Mouse (Mus musculus) intestine, postnatal 0 days (tissue): Measurements from ENCODE around the gene Ccnt1. TPM values are rescaled to one million over a fixed set of nuclear protein-coding genes. Genes with fewer than 3 reads are reported as not detected.
A peak's percentile ranks its signal among the peaks of the same experiment; 100 is the strongest.

Experiments used
- ATAC-seq: fragments of 200-750 bp; cut with Nextera tagmentation; 2 replicates; pipeline ENCODE4 v1.8.0; 2017; ENCODE audit warnings: mild to moderate bottlenecking, moderate TSS enrichment, moderate library complexity
- H3K27ac ChIP-seq: fragments of 300-500 bp; sonication (generic); 2 replicates; pipeline ENCODE4 v1.5.1; 2014; ENCODE audit warnings: mild to moderate bottlenecking, low read depth, low read length, moderate library complexity
- H3K27me3 ChIP-seq: fragments of 300-500 bp; sonication (generic); replicated peaks from 2 replicates; pipeline ENCODE4 v1.6.1; 2014; ENCODE audit warnings: low read length, mixed read lengths; ENCODE audit not compliant: control insufficient read depth, insufficient read depth
- H3K36me3 ChIP-seq: fragments of 300-500 bp; sonication (generic); 2 replicates; pipeline ENCODE4 v1.6.1; 2014; ENCODE audit warnings: mild to moderate bottlenecking, moderate library complexity; ENCODE audit not compliant: control insufficient read depth, insufficient read depth
- H3K4me1 ChIP-seq: fragments of 300-500 bp; sonication (generic); replicated peaks from 2 replicates; pipeline ENCODE4 v1.6.1; 2014; ENCODE audit warnings: antibody characterized with exemption, low read length, mixed read lengths; ENCODE audit not compliant: control insufficient read depth, insufficient read depth
- H3K4me2 ChIP-seq: fragments of 300-500 bp; sonication (generic); replicated peaks from 2 replicates; pipeline ENCODE4 v1.6.1; 2014; ENCODE audit warnings: low read depth, mild to moderate bottlenecking, moderate library complexity
- H3K4me3 ChIP-seq: fragments of 300-500 bp; sonication (generic); 2 replicates; pipeline ENCODE4 v1.5.1; 2014; ENCODE audit warnings: low read depth, low read length
- H3K9ac ChIP-seq: fragments of 300-500 bp; sonication (generic); 2 replicates; pipeline ENCODE4 v1.6.1; 2014; ENCODE audit warnings: mild to moderate bottlenecking, low read depth, low read length
- H3K9me3 ChIP-seq: fragments of 300-500 bp; sonication (generic); 2 replicates; pipeline ENCODE4 v1.6.1; 2016; ENCODE audit warnings: mixed run types; ENCODE audit not compliant: control insufficient read depth
- CTCF ChIP-seq: sonication (generic); IDR thresholded peaks from 2 replicates; pipeline ENCODE4 v1.5.1; 2016; ENCODE audit warnings: low read depth, mild to moderate bottlenecking, control low read depth, antibody characterized with exemption, moderate library complexity
- WGBS: fragments of 180-500 bp; shearing (Covaris S2); extraction: QIAGEN DNeasy Blood & Tissue Kit; methylation state at CpG from one replicate; pipeline ENCODE4 v1.1.7; 2014; 5-methylcytosine and 5-hydroxymethylcytosine counted together
- polyA plus RNA-seq: library from polyadenylated mRNA; unstranded; fragments of >200 nt; fragmentation: Nextera tagmentation; extraction: Ambion mirVana; gene quantifications from 2 replicates; pipeline ENCODE4 v1.2.1, GENCODE M21; 2015

Ccnt1 gene
- polyA plus RNA-seq, 1 experiment from 2014 or later = 21.1 TPM

GRCm38 (mm10) chr15:98557186-98557585 is 13.5 kb downstream of the Ccnt1 start:
- H3K27me3 ChIP-seq = no peaks in the 10 kb centered on the region
- peaks cover 63% of the 10 kb centered on the region for H3K36me3 ChIP-seq
- H3K9me3 ChIP-seq = no peaks in the 10 kb centered on the region
- ATAC-seq = no peak
- 76% methylated on average over 5 of the region's 5 CpGs for WGBS
- no peak overlapping the region for H3K4me3 ChIP-seq
- H3K9ac ChIP-seq = no peak overlapping the region
- TF ChIP-seq CTCF = no peak
- H3K4me2 ChIP-seq = no peak overlapping the region
- H3K4me1 ChIP-seq = no peaks in the 10 kb centered on the region
- no peak overlapping the region for H3K27ac ChIP-seq

DNA sequence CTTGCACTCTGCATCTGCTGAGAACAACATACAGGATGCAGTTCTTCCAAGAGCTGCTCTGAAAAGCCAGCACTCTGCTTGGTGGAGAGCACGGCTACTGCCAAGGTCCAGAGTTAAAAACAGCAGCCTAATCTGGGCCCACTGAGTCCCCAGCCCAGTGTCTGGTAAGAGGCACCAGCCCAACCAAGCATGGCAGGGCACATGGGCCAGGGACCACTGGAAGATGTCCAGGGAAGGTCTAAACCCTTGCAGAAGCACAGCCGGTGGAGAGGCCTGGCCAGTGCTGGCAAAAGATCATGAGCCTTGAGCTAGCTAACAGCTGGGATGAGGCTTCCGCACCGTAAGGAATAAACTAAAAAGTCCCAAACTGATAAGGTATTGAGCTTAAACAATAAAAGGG is 14.8 kb downstream of the Ccnt1 start:
- Histone ChIP-seq H3K27ac (no peak overlapping the region), H3K4me3 (no peak overlapping the region), H3K9me3 (no peaks in the 10 kb centered on the region), H3K36me3 (peaks cover 70% of the 10 kb centered on the region), H3K4me1 (no peaks in the 10 kb centered on the region), H3K27me3 (no peaks in the 10 kb centered on the region), H3K9ac (no peak overlapping the region), H3K4me2 (no peak overlapping the region)
- WGBS = 96% methylated on average over 4 of the region's 4 CpGs
- no peak for TF ChIP-seq CTCF
- ATAC-seq = no peak

GRCm38 (mm10) chr15:98552758-98553157 is 18.0 kb downstream of the Ccnt1 start:
- no peak overlapping the region for H3K27ac ChIP-seq
- no peaks in the 10 kb centered on the region for H3K27me3 ChIP-seq
- no peaks in the 10 kb centered on the region for H3K9me3 ChIP-seq
- H3K9ac ChIP-seq = no peak overlapping the region
- no peak overlapping the region for H3K4me2 ChIP-seq
- no peak for ATAC-seq
- 87% methylated on average over 2 of the region's 2 CpGs for WGBS
- H3K36me3 ChIP-seq = peaks cover 70% of the 10 kb centered on the region
- H3K4me1 ChIP-seq = no peaks in the 10 kb centered on the region
- H3K4me3 ChIP-seq = no peak overlapping the region
- TF ChIP-seq CTCF = no peak

- TF ChIP-seq CTCF = no peak
- Histone ChIP-seq H3K9ac (no peak overlapping the region), H3K4me3 (no peak overlapping the region), H3K27ac (no peak overlapping the region), H3K36me3 (peaks cover 82% of the 10 kb centered on the region), H3K4me2 (no peak overlapping the region), H3K27me3 (no peaks in the 10 kb centered on the region), H3K4me1 (no peaks in the 10 kb centered on the region), H3K9me3 (no peaks in the 10 kb centered on the region)
- ATAC-seq = no peak
- WGBS = 91% methylated on average over 5 of the region's 5 CpGs
These were observed 23.9 kb downstream of the Ccnt1 start for GRCm38 (mm10) chr15:98546843-98547242.

DNA sequence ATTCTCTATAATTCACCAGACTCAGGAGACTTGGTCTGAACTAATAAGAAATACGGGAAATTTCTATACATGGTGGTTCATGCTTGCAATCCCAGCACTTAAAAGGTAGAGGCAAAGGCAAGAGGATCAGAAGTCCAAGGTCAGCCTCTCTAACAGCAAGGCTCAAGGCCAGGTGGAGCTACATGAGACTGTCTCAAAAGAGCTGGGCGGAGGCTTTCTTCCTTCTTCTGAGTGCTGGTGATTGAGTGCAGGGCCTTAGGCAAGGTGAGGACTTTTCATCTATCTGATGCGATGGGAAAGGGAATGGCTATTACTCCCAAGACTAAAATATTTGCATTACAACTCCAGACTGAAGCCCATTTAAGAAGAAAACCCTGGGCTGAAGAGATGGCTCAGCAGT is 25.6 kb downstream of the Ccnt1 start:
- Histone ChIP-seq H3K4me1 (no peaks in the 10 kb centered on the region), H3K9ac (no peak overlapping the region), H3K36me3 (peaks cover 68% of the 10 kb centered on the region), H3K27ac (0 out of 2 replicates have a peak overlapping the region, but pooled peaks have one; percentile 7), H3K4me3 (no peak overlapping the region), H3K4me2 (no peak overlapping the region), H3K9me3 (no peaks in the 10 kb centered on the region), H3K27me3 (no peaks in the 10 kb centered on the region)
- 85% methylated on average over 3 of the region's 3 CpGs for WGBS
- no peak for TF ChIP-seq CTCF
- ATAC-seq = no peak

DNA sequence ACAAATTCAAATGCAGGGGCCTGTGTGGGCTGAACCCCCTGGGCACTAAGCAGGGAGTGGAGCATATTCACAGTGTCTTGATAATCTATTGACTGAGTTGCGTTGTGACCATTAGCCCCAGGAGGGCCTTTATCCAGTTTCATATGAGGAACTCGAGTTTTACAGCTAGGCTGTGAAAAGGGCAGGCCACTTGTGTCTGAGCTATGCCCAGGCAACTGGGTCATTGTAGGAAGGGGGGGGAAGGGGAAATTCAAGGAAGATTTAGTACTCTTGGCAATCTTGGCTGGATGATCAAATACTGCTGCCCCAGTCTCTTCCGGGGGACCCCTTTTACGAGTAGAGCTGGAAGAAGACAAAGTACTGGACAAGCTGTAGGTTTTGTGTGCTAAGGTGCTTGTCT is 27.4 kb downstream of the Ccnt1 start:
- WGBS = 78% methylated on average over 4 of the region's 4 CpGs
- TF ChIP-seq CTCF = no peak
- Histone ChIP-seq H3K4me2 (no peak overlapping the region), H3K9me3 (no peaks in the 10 kb centered on the region), H3K27me3 (no peaks in the 10 kb centered on the region), H3K27ac (peak overlapping the region; percentile 35), H3K4me1 (no peaks in the 10 kb centered on the region), H3K4me3 (no peak overlapping the region), H3K9ac (no peak overlapping the region), H3K36me3 (peaks cover 59% of the 10 kb centered on the region)
- ATAC-seq = no peak

DNA sequence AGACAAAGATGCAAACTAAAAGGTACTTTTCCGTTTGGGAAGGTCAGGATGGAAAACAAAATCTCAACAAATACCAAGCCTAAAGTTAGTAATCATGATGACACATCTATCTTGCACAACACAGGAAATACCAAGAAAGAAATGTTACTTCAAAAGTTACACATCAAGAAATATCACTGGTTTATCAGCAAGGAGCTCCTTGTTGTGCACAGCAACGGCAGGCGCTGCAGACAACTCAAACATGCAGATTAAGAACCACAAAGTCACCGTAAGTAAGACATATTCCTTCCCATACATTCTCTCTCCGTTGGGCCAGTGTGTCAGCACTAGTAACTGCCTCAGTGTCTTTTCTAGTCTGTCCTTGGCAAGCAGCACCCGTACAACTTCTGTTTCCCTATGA is 29.7 kb downstream of the Ccnt1 start:
- H3K27ac ChIP-seq = peak overlapping the region; percentile 15; the same call in 1 of the 2 replicates
- no peaks in the 10 kb centered on the region for H3K27me3 ChIP-seq
- TF ChIP-seq CTCF = no peak
- H3K4me2 ChIP-seq = no peak overlapping the region
- no peaks in the 10 kb centered on the region for H3K4me1 ChIP-seq
- no peak overlapping the region for H3K4me3 ChIP-seq
- H3K9ac ChIP-seq = no peak overlapping the region
- WGBS = 67% methylated on average over 6 of the region's 6 CpGs
- peaks cover 41% of the 10 kb centered on the region for H3K36me3 ChIP-seq
- ATAC-seq = no peak
- no peaks in the 10 kb centered on the region for H3K9me3 ChIP-seq
